Mouse (Mus musculus): ENCODE results near the gene Mcu. TPM values are rescaled to one million over a fixed set of nuclear protein-coding genes. Genes with fewer than 3 reads are reported as not detected.

The Mcu gene
- polyA plus RNA-seq, 1 experiment from 2014 or later: 57.2 TPM

GRCm38 (mm10) chr10:59527819-59528218 is 88.7 kb downstream of the Mcu start:
- Histone ChIP-seq H3K4me1 (replicated peaks; ENCODE audit: control insufficient read depth, insufficient read depth) (no peaks in the 10 kb centered on the region), H3K9ac (ENCODE audit: low read length) (no peak overlapping the region), H3K4me3 (ENCODE audit: low read depth, low read length) (no peak overlapping the region), H3K4me2 (replicated peaks; ENCODE audit: low read depth) (no peak overlapping the region), H3K36me3 (ENCODE audit: control insufficient read depth, insufficient read depth, low read length) (no peaks in the 10 kb centered on the region), H3K9me3 (ENCODE audit: control insufficient read depth, low read length) (no peaks in the 10 kb centered on the region), H3K27ac (replicated peaks) (no peak overlapping the region), H3K27me3 (ENCODE audit: control insufficient read depth, insufficient read depth, low read length) (no peaks in the 10 kb centered on the region)
- no peak for DNase-seq (ENCODE audit: low spot score)
- 82% methylated on average over 5 of the region's 5 CpGs for WGBS
- ATAC-seq (ENCODE audit: low FRiP score, low TSS enrichment): no peak
- no peak for TF ChIP-seq EP300 (optimal IDR thresholded peaks at IDR 0.05)
- TF ChIP-seq CTCF (IDR thresholded peaks at IDR 0.05; ENCODE audit: low read depth): no peak

- H3K27me3 ChIP-seq (ENCODE audit: control insufficient read depth, insufficient read depth, low read length): no peaks in the 10 kb centered on the region
- no peak overlapping the region for H3K4me2 ChIP-seq (replicated peaks; ENCODE audit: low read depth)
- no peak overlapping the region for H3K4me3 ChIP-seq (ENCODE audit: low read depth, low read length)
- no peak overlapping the region for H3K27ac ChIP-seq (replicated peaks)
- no peaks in the 10 kb centered on the region for H3K9me3 ChIP-seq (ENCODE audit: control insufficient read depth, low read length)
- H3K9ac ChIP-seq (ENCODE audit: low read length): no peak overlapping the region
- no peaks in the 10 kb centered on the region for H3K4me1 ChIP-seq (replicated peaks; ENCODE audit: control insufficient read depth, insufficient read depth)
- WGBS: 88% methylated on average over 11 of the region's 11 CpGs
- H3K36me3 ChIP-seq (ENCODE audit: control insufficient read depth, insufficient read depth, low read length): no peaks in the 10 kb centered on the region
- TF ChIP-seq CTCF (IDR thresholded peaks at IDR 0.05; ENCODE audit: low read depth): no peak
- no peak for TF ChIP-seq EP300 (optimal IDR thresholded peaks at IDR 0.05)
- no peak for DNase-seq (ENCODE audit: low spot score)
- ATAC-seq (ENCODE audit: low FRiP score, low TSS enrichment): no peak
These were observed 89.2 kb downstream of the Mcu start for GRCm38 (mm10) chr10:59527311-59527710.

- H3K9me3 ChIP-seq (ENCODE audit: control insufficient read depth, low read length): no peaks in the 10 kb centered on the region
- no peaks in the 10 kb centered on the region for H3K27me3 ChIP-seq (ENCODE audit: control insufficient read depth, insufficient read depth, low read length)
- H3K4me2 ChIP-seq (replicated peaks; ENCODE audit: low read depth): no peak overlapping the region
- no peak overlapping the region for H3K27ac ChIP-seq (replicated peaks)
- WGBS: 77% methylated on average over 5 of the region's 5 CpGs
- 0 out of 2 replicates have a peak, but pooled peaks have one; percentile 15 for ATAC-seq (ENCODE audit: low FRiP score, low TSS enrichment)
- no peak overlapping the region for H3K9ac ChIP-seq (ENCODE audit: low read length)
- H3K4me1 ChIP-seq (replicated peaks; ENCODE audit: control insufficient read depth, insufficient read depth): no peaks in the 10 kb centered on the region
- TF ChIP-seq CTCF (IDR thresholded peaks at IDR 0.05; ENCODE audit: low read depth): no peak
- TF ChIP-seq EP300 (optimal IDR thresholded peaks at IDR 0.05): no peak
- H3K4me3 ChIP-seq (ENCODE audit: low read depth, low read length): no peak overlapping the region
- no peaks in the 10 kb centered on the region for H3K36me3 ChIP-seq (ENCODE audit: control insufficient read depth, insufficient read depth, low read length)
- DNase-seq (ENCODE audit: low spot score): no peak
These were observed 91.8 kb downstream of the Mcu start for GRCm38 (mm10) chr10:59524675-59525074.

GRCm38 (mm10) chr10:59523826-59524331 is 92.6 kb downstream of the Mcu start:
- Histone ChIP-seq H3K4me1 (replicated peaks; ENCODE audit: control insufficient read depth, insufficient read depth) (no peaks in the 10 kb centered on the region), H3K27ac (replicated peaks) (no peak overlapping the region), H3K36me3 (ENCODE audit: control insufficient read depth, insufficient read depth, low read length) (no peaks in the 10 kb centered on the region), H3K9ac (ENCODE audit: low read length) (no peak overlapping the region), H3K4me3 (ENCODE audit: low read depth, low read length) (no peak overlapping the region), H3K9me3 (ENCODE audit: control insufficient read depth, low read length) (no peaks in the 10 kb centered on the region), H3K4me2 (replicated peaks; ENCODE audit: low read depth) (no peak overlapping the region), H3K27me3 (ENCODE audit: control insufficient read depth, insufficient read depth, low read length) (no peaks in the 10 kb centered on the region)
- WGBS: 28% methylated on average over 8 of the region's 8 CpGs
- DNase-seq (ENCODE audit: low spot score) (no peak), ATAC-seq (ENCODE audit: low FRiP score, low TSS enrichment) (peak; percentile 77)
- TF ChIP-seq CTCF (IDR thresholded peaks at IDR 0.05; ENCODE audit: low read depth) (no peak), EP300 (optimal IDR thresholded peaks at IDR 0.05) (no peak)

GRCm38 (mm10) chr10:59520701-59521100 is 95.8 kb downstream of the Mcu start:
- no peaks in the 10 kb centered on the region for H3K36me3 ChIP-seq (ENCODE audit: control insufficient read depth, insufficient read depth, low read length)
- H3K4me2 ChIP-seq (replicated peaks; ENCODE audit: low read depth): no peak overlapping the region
- no peak for ATAC-seq (ENCODE audit: low FRiP score, low TSS enrichment)
- H3K9ac ChIP-seq (ENCODE audit: low read length): no peak overlapping the region
- H3K27ac ChIP-seq (replicated peaks): no peak overlapping the region
- WGBS: 81% methylated on average over 2 of the region's 2 CpGs
- H3K4me3 ChIP-seq (ENCODE audit: low read depth, low read length): no peak overlapping the region
- no peak for TF ChIP-seq EP300 (optimal IDR thresholded peaks at IDR 0.05)
- no peak for TF ChIP-seq CTCF (IDR thresholded peaks at IDR 0.05; ENCODE audit: low read depth)
- no peaks in the 10 kb centered on the region for H3K4me1 ChIP-seq (replicated peaks; ENCODE audit: control insufficient read depth, insufficient read depth)
- DNase-seq (ENCODE audit: low spot score): no peak
- no peaks in the 10 kb centered on the region for H3K27me3 ChIP-seq (ENCODE audit: control insufficient read depth, insufficient read depth, low read length)
- H3K9me3 ChIP-seq (ENCODE audit: control insufficient read depth, low read length): no peaks in the 10 kb centered on the region

GRCm38 (mm10) chr10:59519411-59519810 is 97.1 kb downstream of the Mcu start:
- no peak overlapping the region for H3K4me2 ChIP-seq (replicated peaks; ENCODE audit: low read depth)
- no peak for TF ChIP-seq EP300 (optimal IDR thresholded peaks at IDR 0.05)
- no peak for TF ChIP-seq CTCF (IDR thresholded peaks at IDR 0.05; ENCODE audit: low read depth)
- no peak overlapping the region for H3K4me3 ChIP-seq (ENCODE audit: low read depth, low read length)
- H3K27me3 ChIP-seq (ENCODE audit: control insufficient read depth, insufficient read depth, low read length): no peaks in the 10 kb centered on the region
- no peak overlapping the region for H3K27ac ChIP-seq (replicated peaks)
- WGBS: 87% methylated on average over 3 of the region's 3 CpGs
- H3K36me3 ChIP-seq (ENCODE audit: control insufficient read depth, insufficient read depth, low read length): no peaks in the 10 kb centered on the region
- ATAC-seq (ENCODE audit: low FRiP score, low TSS enrichment): no peak
- no peaks in the 10 kb centered on the region for H3K4me1 ChIP-seq (replicated peaks; ENCODE audit: control insufficient read depth, insufficient read depth)
- no peak for DNase-seq (ENCODE audit: low spot score)
- no peaks in the 10 kb centered on the region for H3K9me3 ChIP-seq (ENCODE audit: control insufficient read depth, low read length)
- H3K9ac ChIP-seq (ENCODE audit: low read length): no peak overlapping the region

Data from stomach, postnatal 0 days (tissue).